Mouse (Mus musculus): ENCODE measurements at regions not wholly inside any gene's neighbourhood (a gene's known extent, or its start where the extent isn't known, plus 50 kb on each side); places are given as distances from the start of the nearest gene placed in this dataset.

DNA sequence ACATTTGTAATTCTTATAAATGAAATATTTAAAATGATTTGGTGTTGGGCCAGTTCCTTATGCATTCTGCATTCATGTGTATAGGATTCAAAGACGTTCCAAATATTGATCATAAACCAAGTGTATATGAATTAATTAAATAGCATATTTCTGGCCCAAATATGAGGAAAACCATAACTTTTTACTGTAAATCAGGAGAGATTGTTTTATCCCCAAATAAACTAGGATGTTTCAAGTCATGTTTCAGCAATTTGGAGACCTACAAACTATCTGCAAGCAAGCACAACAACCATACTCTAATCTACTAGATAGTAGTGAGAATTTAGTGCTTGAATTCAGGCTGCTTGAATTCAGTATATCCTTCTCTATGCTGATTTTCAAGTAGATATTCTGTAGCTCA is 231.3 kb downstream of the Mef2c start:
- no peak for TF ChIP-seq CTCF (IDR thresholded peaks at IDR 0.05; ENCODE audit: insufficient read depth, low read length)
- TF ChIP-seq POLR2A (IDR thresholded peaks at IDR 0.05; ENCODE audit: borderline replicate concordance, extremely low read depth, low read depth, low read length), result no peak
